Mouse (Mus musculus) heart, adult 2 months (tissue): ENCODE results near the gene Mgst3. TPM values are rescaled to one million over a fixed set of nuclear protein-coding genes. Genes with fewer than 3 reads are reported as not detected.

Source experiments
- DNase-seq, 2 experiments: peaks; one replicate each; pipeline ENCODE4 v3.0.0; 2021
- H3K27ac ChIP-seq: fragments of 200-600 bp; 2 replicates; pipeline ENCODE4 v1.8.1; 2022
- H3K27me3 ChIP-seq: fragments of 200-500 bp; 2 replicates; pipeline ENCODE4 v1.6.1; 2012; ENCODE audit warnings: mild to moderate bottlenecking, low read length, inconsistent platforms, mixed read lengths; ENCODE audit not compliant: control insufficient read depth, insufficient read depth
- H3K36me3 ChIP-seq: fragments of 200-500 bp; 2 replicates; pipeline ENCODE4 v1.6.1; 2012; ENCODE audit warnings: low read length, inconsistent platforms; ENCODE audit not compliant: control insufficient read depth, insufficient read depth
- H3K4me1 ChIP-seq: fragments of 200-500 bp; 2 replicates; pipeline ENCODE4 v1.6.1; 2011; ENCODE audit warnings: low read length; ENCODE audit not compliant: control insufficient read depth, insufficient read depth
- H3K4me3 ChIP-seq: fragments of 200-600 bp; 2 replicates; pipeline ENCODE4 v1.8.1; 2022
- H3K79me2 ChIP-seq: fragments of 200-500 bp; replicated peaks from 2 replicates; pipeline ENCODE4 v1.6.1; 2012; ENCODE audit warnings: mild to moderate bottlenecking, inconsistent platforms, low read length, moderate library complexity, mixed read lengths; ENCODE audit not compliant: control insufficient read depth, insufficient read depth
- H3K9ac ChIP-seq: fragments of 200-500 bp; 2 replicates; pipeline ENCODE4 v1.6.1; 2012; ENCODE audit warnings: low read depth, mild to moderate bottlenecking, control low read depth, inconsistent platforms, low read length, mixed read lengths
- CTCF ChIP-seq: fragments of 200-600 bp; IDR thresholded peaks from 2 replicates; pipeline ENCODE4 v1.8.1; 2022; ENCODE audit warnings: antibody characterized with exemption, mild to moderate bottlenecking, moderate library complexity
- EP300 ChIP-seq: fragments of 200-500 bp; IDR thresholded peaks from 2 replicates; pipeline ENCODE4 v1.6.1; 2011; ENCODE audit warnings: low read depth, low read length, control low read depth; ENCODE audit not compliant: insufficient read depth
- POLR2A ChIP-seq: fragments of 200-500 bp; IDR thresholded peaks from 2 replicates; pipeline ENCODE4 v1.6.1; 2011; ENCODE audit warnings: mild to moderate bottlenecking, low read depth, low read length, control low read depth; ENCODE audit not compliant: insufficient read depth
- WGBS: fragments of 180-500 bp; shearing (Covaris S2); methylation state at CpG from one replicate; pipeline ENCODE4 v1.1.7; 2018; 5-methylcytosine and 5-hydroxymethylcytosine counted together
- intact Hi-C: fragments of 180-260 bp; cut with DNase I; formaldehyde crosslinking; loops from one replicate; pipeline ENCODE4 v1.15.1; 2025
- polyA plus RNA-seq: library from polyadenylated mRNA; depleted of rRNA; stranded (reverse); fragments of >200 nt; gene quantifications from 2 replicates; pipeline ENCODE4 v1.2.3, GENCODE M21; 2012
- total RNA-seq, 2 experiments: library from RNA; stranded (reverse); gene quantifications; 2 replicates each; pipeline ENCODE4 v1.2.3; 2021

Mgst3 gene
- total and polyA plus RNA-seq, 3 experiments: 274 to 868 (median 351) TPM

- TF ChIP-seq CTCF (no peak), POLR2A (no peak), EP300 (no peak)
- 0 out of 2 replicates have a peak overlapping the region, but pooled peaks have one; percentile 96 for H3K4me3 ChIP-seq
- intact Hi-C loops: loop anchor here (5.0 kb wide), 1 partner anchor 39 kb away; no protein-coding TSS in a partner anchor
- no peak for DNase-seq
- H3K27me3 ChIP-seq: no peaks in the 10 kb centered on the region
- peak overlapping the region; percentile 90 for H3K27ac ChIP-seq
- peaks cover 5% of the 10 kb centered on the region for H3K36me3 ChIP-seq
- H3K4me1 ChIP-seq: peaks cover 4% of the 10 kb centered on the region
- 65% methylated on average over 6 of the region's 6 CpGs for WGBS
- H3K79me2 ChIP-seq: no peaks in the 10 kb centered on the region
- 0 out of 2 replicates have a peak overlapping the region, but pooled peaks have one; percentile 3 for H3K9ac ChIP-seq
Observed at GRCm38 (mm10) chr1:167391241-167391640, 2.4 kb downstream of the Mgst3 start.

GRCm38 (mm10) chr1:167390381-167390780 is 3.3 kb downstream of the Mgst3 start:
- Histone ChIP-seq H3K36me3 (peaks cover 5% of the 10 kb centered on the region), H3K27ac (no peak overlapping the region), H3K4me1 (peaks cover 6% of the 10 kb centered on the region), H3K27me3 (no peaks in the 10 kb centered on the region), H3K79me2 (no peaks in the 10 kb centered on the region), H3K4me3 (no peak overlapping the region), H3K9ac (no peak overlapping the region)
- no peak for DNase-seq
- intact Hi-C loops: loop anchor here (5.0 kb wide), 1 partner anchor 38 kb away; no protein-coding TSS in a partner anchor
- WGBS: 52% methylated on average over 4 of the region's 4 CpGs
- no peak for TF ChIP-seq EP300
- TF ChIP-seq CTCF: no peak
- no peak for TF ChIP-seq POLR2A

- H3K36me3 ChIP-seq: peaks cover 5% of the 10 kb centered on the region
- no peak overlapping the region for H3K27ac ChIP-seq
- H3K9ac ChIP-seq: no peak overlapping the region
- H3K4me1 ChIP-seq: peaks cover 8% of the 10 kb centered on the region
- intact Hi-C loops: no loop called here
- no peak for TF ChIP-seq EP300
- TF ChIP-seq CTCF: no peak
- no peak for TF ChIP-seq POLR2A
- WGBS: 87% methylated on average over 7 of the region's 7 CpGs
- H3K79me2 ChIP-seq: no peaks in the 10 kb centered on the region
- no peaks in the 10 kb centered on the region for H3K27me3 ChIP-seq
- no peak overlapping the region for H3K4me3 ChIP-seq
- DNase-seq: no peak
Observed at GRCm38 (mm10) chr1:167389584-167389983, 4.1 kb downstream of the Mgst3 start.

- peaks cover 5% of the 10 kb centered on the region for H3K36me3 ChIP-seq
- no peak overlapping the region for H3K4me3 ChIP-seq
- no peaks in the 10 kb centered on the region for H3K27me3 ChIP-seq
- no peak overlapping the region for H3K9ac ChIP-seq
- DNase-seq: peak in 1 of 2 experiments; percentile 7
- 78% methylated on average over 6 of the region's 6 CpGs for WGBS
- peaks cover 8% of the 10 kb centered on the region for H3K4me1 ChIP-seq
- H3K79me2 ChIP-seq: no peaks in the 10 kb centered on the region
- H3K27ac ChIP-seq: peak overlapping the region; percentile 41
- intact Hi-C loops: no loop called here
- no peak for TF ChIP-seq CTCF
- TF ChIP-seq POLR2A: no peak
- TF ChIP-seq EP300: no peak
Observed at GRCm38 (mm10) chr1:167388571-167388970, 5.1 kb downstream of the Mgst3 start.

GRCm38 (mm10) chr1:167387796-167388195 is 5.8 kb downstream of the Mgst3 start:
- no peak for TF ChIP-seq CTCF
- no peak for TF ChIP-seq POLR2A
- TF ChIP-seq EP300: no peak
- Histone ChIP-seq H3K36me3 (peaks cover 5% of the 10 kb centered on the region), H3K27me3 (no peaks in the 10 kb centered on the region), H3K27ac (peak overlapping the region; percentile 41), H3K4me3 (no peak overlapping the region), H3K9ac (no peak overlapping the region), H3K79me2 (no peaks in the 10 kb centered on the region), H3K4me1 (peaks cover 7% of the 10 kb centered on the region)
- no peak for DNase-seq
- 57% methylated on average over 3 of the region's 3 CpGs for WGBS
- intact Hi-C loops: no loop called here

GRCm38 (mm10) chr1:167387310-167387709 is 6.3 kb downstream of the Mgst3 start:
- peaks cover 5% of the 10 kb centered on the region; the same call in 1 of the 2 replicates for H3K4me1 ChIP-seq
- TF ChIP-seq CTCF: no peak
- TF ChIP-seq POLR2A: no peak
- TF ChIP-seq EP300: no peak
- intact Hi-C loops: no loop called here
- peaks cover 5% of the 10 kb centered on the region for H3K36me3 ChIP-seq
- no peaks in the 10 kb centered on the region for H3K79me2 ChIP-seq
- WGBS: 33% methylated on average over 2 of the region's 2 CpGs
- DNase-seq: peak in 1 of 2 experiments; percentile 11
- H3K9ac ChIP-seq: no peak overlapping the region
- H3K27me3 ChIP-seq: no peaks in the 10 kb centered on the region
- H3K4me3 ChIP-seq: no peak overlapping the region
- peak overlapping the region; percentile 41 for H3K27ac ChIP-seq
